In the genomic region with DNA sequence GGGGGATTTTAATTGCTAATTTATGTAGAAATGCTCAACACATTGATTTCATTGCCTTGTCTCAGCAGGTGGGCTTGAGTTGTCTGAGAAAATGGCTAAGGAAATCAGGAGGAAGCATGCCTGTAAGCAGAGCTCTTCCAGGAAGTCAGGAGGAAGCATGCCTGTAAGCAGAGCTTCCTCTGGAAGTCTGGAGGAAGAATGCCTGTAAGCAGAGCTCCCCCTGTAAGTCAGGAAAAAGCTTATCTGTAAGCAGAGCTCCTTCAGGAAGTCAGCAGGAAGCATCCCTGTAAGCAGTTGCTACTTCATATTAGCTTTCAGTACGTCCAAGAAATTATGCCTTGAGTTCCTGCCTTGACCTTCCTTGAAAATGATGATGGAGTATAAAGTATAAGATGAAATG, we compare ENCODE assay signal across 21 mouse cellular contexts.
"Had no signal": no experiment of that assay in that cellular context is flagged by ENCODE, and none has a peak within 500 bp of the region (broad histone marks: within the 10 kb centered on the region; RNA-seq: fewer than 3 reads in every experiment).

No protein-coding gene starts in this region.

- H3K4me2 ChIP-seq: liver, embryonic 11.5 days; liver, embryonic 13.5 days; liver, embryonic 15.5 days; lung, embryonic 15.5 days; midbrain, embryonic 12.5 days; neural tube, embryonic 13.5 days; neural tube, embryonic 15.5 days had no signal

- ATAC-seq: liver, postnatal 0 days; midbrain, embryonic 16.5 days had no signal

- DNase-seq: liver; liver, embryonic 13.5 days; liver, postnatal 0 days; midbrain, embryonic 14.5 days; retina, postnatal 1 day; right cerebral cortex, adult 18-20 months; right cerebral cortex, postnatal 25 days; right cerebral cortex, postnatal 4 days; spleen, adult 18-20 months; thymus, adult 18-20 months; thymus, postnatal 14 days; thymus, postnatal 36 days had no signal

- H3K4me3 ChIP-seq: liver, embryonic 13.5 days; liver, embryonic 15.5 days; lung, embryonic 15.5 days; midbrain, embryonic 10.5 days; midbrain, embryonic 12.5 days; myocyte; neural tube, embryonic 13.5 days; neural tube, embryonic 15.5 days had no signal

- H3K36me3 ChIP-seq: liver, embryonic 13.5 days; liver, embryonic 15.5 days; lung, embryonic 15.5 days; midbrain, embryonic 10.5 days; midbrain, embryonic 12.5 days; neural tube, embryonic 13.5 days; neural tube, embryonic 15.5 days had no signal

- H3K4me1 ChIP-seq: liver, embryonic 13.5 days; liver, embryonic 15.5 days; lung, embryonic 15.5 days; midbrain, embryonic 10.5 days; midbrain, embryonic 12.5 days; neural tube, embryonic 13.5 days; neural tube, embryonic 15.5 days had no signal

- H3K9me3 ChIP-seq: liver, embryonic 13.5 days; liver, embryonic 15.5 days; lung, embryonic 15.5 days; midbrain, embryonic 10.5 days; midbrain, embryonic 12.5 days; neural tube, embryonic 13.5 days; neural tube, embryonic 15.5 days had no signal

- H3K27ac ChIP-seq: liver, embryonic 13.5 days; liver, embryonic 15.5 days; lung, embryonic 15.5 days; midbrain, embryonic 10.5 days; midbrain, embryonic 12.5 days; neural tube, embryonic 13.5 days; neural tube, embryonic 15.5 days had no signal

- H3K9ac ChIP-seq: liver, embryonic 13.5 days; liver, embryonic 15.5 days; liver, postnatal 0 days; lung, embryonic 15.5 days; midbrain, embryonic 12.5 days; neural tube, embryonic 13.5 days; neural tube, embryonic 15.5 days had no signal

- H3K27me3 ChIP-seq: liver, embryonic 13.5 days; liver, embryonic 15.5 days; lung, embryonic 15.5 days; midbrain, embryonic 12.5 days; neural tube, embryonic 13.5 days; neural tube, embryonic 15.5 days had no signal
